Mouse (Mus musculus) adrenal gland, postnatal 4 days (tissue): ENCODE measurements at regions not wholly inside any gene's neighbourhood (a gene's known extent, or its start where the extent isn't known, plus 50 kb on each side); places are given as distances from the start of the nearest gene placed in this dataset.
"Not testable (repeated sequence)": the region's sequence is repeated elsewhere in the genome, so short reads cannot be mapped to it uniquely, and the experiment has no call there.

Experiments
- DNase-seq, 2 experiments: peaks; one replicate each; pipeline ENCODE4 v3.0.0; 2021 to 2022; ENCODE audit warnings: low spot score in 2 of 2, mixed read lengths in 2 of 2

DNA sequence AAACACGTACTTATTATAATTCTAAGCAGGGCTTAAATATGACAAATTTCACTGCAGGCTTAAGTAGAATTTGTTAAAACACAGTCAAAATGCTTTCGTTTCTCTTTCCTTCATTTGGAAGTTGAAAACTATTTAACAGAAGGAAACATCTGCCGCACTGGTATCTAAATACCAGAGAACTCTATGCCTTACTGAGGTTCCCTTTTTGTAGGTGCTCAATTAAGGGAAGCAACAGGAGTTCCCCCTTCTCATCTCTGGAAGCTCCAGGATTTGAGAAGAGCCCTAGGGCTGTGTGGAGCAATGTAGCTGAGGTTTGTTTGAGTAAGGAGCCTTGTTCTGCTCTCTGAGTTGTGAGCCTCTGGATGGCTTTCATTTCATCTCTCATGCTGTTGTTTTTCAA is 177.1 kb upstream of the Arhgap18 start:
- no peak for DNase-seq

DNA sequence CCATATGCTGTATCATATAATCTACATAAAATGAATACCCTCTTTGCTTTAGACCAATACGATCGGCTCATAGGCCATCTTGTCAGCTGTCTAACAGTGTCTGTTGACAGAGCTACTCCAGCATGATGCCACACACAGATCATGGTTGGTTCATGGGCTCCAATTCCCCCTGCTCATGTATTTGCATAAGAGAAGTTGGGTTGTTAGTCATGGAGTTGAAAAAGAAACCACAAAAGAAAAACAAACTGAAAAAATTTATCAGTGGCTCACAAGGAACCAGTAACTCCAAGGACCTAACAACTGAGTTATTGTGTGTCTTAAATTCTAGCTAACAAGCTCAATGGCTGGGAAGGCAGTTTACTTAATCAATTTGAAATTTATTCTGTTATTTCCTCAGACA is 176.1 kb upstream of the Arhgap18 start:
- DNase-seq = no peak

DNA sequence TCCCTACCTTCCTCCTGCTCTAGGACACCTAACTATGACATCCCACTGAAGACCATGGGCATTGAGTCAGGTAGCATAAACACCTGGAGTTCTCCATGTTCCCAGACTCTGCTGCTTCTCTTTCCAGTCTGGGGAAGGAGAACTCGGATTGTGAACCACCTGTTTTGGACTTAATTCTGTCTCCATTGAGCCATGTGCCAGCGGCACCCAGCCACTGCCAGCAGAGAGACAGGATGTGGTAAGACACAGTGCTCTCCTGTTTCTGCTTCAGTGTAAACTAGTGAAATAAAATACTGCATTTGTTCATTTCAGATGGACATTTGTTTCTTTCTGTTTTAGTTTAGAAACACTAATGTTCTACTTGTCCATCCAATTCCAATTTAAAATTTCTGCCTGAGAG is 168.1 kb upstream of the Arhgap18 start:
- no peak for DNase-seq

DNA sequence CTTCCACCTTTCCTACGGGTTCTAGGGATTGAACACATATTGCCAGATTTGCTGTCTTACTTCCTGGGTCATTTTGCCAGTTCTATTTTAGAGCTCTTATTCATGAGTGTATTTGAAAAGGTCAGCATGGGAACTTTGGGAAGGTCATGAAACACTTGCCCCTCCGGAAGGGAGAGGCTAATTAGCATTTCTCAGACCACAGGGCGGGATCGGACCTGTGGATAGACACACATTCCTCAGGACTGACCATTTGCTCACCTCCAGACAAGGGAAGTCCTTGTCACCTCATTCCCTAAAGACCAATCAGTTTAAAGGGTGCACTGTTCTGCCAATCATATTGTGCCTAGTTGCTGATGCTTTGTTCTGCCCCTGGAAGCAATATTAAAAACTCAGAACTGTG is 146.1 kb upstream of the Arhgap18 start:
- DNase-seq = not testable (repeated sequence)

DNA sequence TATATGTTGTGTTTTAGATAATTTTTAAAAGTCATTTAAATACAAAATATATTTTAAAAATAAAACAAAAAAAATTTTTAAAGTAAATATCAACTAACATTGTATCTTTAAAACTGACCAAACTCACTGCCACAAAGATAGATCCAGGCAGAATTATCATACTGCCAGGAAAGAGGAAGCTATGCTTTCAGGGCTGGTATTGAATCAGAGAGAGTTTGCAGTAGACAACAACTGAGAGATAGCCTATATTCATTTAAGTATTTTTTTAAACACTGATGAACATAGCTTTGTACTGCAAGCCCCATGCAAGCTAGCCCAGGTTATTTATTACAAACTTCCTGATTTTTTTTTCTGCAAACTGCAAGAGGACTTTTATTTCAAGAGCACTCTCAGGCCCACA is 142.0 kb upstream of the Arhgap18 start:
- DNase-seq = no peak

DNA sequence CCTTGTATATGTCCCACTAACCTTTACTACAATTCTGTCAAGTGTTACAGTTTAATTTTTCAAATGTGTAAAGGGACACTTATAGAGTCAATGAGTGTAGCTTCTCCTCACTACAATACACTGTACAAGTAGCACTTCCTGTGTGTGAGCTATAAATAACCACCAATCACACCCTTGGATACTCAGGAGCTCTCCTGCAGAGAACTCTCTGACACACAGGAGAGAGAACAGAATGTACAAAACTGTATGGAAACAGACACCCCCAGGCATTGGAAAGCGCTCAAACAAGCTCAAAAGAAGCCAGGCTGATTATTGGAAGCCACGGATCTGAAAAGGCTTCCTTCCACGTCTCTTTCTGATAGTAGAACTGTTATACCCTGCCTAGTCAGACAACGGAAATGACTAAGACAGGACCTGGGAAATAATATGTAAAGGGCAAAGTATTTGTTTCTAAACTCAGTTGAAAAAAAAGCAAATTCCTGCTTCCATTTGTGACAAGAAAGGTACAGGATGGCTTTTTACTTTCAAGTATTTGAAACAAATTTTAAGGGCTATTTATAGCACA is 122.9 kb upstream of the Arhgap18 start:
- no peak for DNase-seq

DNA sequence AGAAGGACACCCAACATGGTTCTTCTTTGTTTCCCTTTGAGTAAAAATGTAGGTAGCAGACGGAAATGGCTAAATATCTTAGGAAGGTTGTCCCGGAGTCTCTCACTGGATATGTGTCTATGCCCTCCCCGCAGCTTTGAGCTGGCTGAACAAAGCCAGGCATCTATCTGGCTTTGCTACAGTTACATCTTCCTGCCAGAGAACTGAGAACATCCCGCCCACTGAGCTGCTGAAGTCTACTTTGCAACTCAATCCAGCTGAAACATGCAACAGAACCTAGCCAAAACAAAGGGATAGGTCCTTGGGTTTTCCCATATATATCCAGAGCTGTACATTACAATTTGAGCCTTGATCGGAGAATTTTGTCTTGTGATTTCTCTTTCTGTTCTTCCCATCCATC is 121.0 kb upstream of the Arhgap18 start:
- no peak for DNase-seq

DNA sequence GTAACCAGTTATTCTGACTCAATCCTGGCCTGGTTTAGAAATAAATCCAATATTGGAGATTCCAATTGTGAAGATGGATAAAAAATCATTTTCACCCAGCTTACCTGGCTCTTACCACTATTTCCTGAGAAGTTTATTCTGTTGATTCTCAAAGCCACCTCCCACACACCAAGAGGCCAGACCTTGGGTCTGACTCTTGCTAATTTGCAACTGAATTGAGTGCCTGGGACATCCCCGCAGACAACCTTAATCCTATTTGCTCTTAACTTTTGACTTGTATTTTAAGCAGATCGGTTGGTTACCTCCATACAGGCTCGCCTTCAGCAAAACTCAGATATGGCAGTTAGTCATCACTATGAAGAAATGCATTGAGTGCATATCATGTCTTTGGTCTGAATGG is 115.8 kb upstream of the Arhgap18 start:
- DNase-seq = no peak

DNA sequence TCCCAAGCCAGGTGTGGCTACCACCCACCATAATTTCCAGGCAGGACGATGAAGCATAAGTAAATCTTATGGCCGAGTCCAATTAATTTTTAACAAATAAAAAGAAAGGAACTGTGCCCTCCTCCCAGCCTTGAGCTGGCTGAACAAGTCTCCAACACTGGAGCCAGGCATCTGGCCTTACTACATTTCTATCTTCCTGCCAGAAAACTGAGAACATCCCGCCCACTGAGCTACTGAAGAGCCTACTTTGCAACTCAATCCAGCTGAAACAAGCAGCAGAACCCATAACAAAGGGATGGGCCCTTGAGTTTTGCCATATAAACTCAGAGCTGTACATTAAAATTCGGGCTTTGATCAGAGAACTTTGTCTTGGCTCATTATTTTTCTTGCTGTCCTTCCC is 115.2 kb upstream of the Arhgap18 start:
- DNase-seq = no peak

DNA sequence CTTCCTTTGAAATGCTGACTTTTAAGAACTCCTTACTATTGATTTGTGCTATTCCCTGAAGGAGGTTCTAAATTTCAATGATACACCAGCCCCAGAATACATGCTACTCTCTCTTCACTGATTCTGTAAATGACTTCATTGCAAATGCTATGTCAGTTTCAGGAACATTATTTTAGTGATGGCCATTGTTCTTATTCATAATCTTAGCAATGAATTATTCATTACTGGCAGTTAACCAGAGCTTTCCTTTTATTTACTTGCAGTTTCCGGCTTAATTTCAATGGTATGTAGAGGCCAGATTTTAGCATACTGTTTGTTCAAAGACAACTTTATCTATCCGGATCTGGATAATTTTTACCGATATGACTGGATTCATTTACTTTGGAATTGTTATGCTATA is 114.1 kb upstream of the Arhgap18 start:
- DNase-seq = no peak

DNA sequence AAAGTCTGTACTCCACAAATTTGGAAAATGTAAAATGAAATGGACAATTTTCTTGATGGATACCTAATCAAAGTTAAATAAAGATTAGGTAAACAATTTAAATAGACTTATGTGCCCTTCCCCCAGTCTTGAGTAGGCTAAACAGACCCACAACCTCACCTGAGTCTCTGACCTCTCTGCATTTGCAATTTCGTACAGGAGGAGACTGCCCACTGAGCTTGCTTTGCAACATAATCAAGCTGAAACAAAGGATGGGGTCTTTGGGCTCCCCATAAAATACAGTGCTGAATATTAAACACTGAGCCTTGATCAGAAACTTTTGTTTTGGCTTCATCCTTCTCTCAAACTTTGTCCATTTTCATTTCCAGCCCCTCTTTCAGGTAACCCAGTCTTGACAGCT is 100.1 kb upstream of the Arhgap18 start:
- no peak for DNase-seq

DNA sequence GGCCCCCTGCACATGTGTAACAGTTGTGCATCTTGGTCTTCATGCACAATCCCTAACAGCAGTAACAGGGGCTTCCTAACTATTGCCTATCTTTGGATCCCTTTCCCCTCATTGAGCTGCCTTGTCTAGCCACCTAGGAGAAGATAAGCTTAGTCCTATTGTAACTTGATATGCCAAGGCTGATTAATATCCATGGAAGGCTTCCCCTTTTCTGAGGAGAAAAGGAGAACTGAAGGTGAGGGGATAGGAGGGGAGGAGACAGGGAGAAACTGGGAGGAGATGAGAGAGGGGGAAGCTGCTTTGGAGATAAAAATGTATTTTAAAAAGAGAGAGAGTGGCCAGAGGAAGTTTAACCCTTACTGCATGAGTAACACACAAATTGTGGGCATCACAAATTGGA is 89.0 kb upstream of the Arhgap18 start:
- DNase-seq = no peak

DNA sequence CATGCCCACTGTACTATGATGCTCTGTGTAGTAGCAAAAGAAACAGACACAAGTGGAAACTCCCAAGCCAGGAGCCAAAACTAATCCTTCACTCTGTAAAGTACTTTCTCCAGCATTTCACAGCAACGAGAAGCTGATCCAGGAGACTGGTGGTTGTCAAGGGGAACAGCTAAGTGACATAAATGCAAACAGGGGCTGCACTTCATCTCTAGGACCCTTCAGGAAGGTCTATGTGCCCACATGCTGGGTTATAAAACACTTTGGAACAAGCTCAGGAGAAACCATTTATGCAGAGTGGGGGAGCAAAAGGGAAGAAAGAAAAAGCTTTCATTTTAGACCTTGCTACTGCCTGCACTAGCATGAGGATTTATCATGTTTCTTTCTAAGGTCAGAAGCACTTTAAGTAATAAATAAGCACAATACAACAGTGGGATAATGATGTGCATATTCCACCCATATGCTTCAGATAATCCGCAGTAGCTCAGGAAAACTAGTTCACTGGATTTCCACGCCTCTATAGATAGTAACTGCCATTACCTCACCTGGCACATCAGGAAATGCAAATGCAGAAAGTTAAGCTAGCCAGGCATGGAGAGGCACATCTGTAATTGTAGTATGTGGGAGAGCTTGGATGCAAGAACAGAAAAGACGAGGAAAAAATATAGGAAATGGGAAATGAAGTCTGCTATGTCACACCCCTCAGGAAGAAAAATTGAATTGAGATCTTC is 73.6 kb upstream of the Arhgap18 start:
- no peak for DNase-seq

DNA sequence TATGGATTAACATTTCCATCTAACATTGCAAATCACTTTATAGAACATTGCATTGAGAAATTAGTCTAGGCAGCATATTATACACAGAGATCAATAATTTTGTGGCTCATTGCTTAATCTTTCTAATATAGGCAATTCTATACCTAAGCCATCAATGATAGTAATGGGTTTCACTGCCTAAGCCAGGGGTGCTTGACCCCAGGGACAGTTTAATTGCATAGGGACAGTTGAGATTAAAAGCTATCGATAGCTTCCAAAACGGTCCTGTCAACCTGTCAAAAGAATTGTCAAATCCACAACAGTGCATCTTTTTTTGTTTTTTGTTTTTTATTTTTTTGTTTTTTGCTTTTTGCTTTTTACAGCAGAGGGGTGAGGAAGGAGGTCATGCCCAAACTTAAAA is 58.5 kb upstream of the Arhgap18 start:
- no peak for DNase-seq

DNA sequence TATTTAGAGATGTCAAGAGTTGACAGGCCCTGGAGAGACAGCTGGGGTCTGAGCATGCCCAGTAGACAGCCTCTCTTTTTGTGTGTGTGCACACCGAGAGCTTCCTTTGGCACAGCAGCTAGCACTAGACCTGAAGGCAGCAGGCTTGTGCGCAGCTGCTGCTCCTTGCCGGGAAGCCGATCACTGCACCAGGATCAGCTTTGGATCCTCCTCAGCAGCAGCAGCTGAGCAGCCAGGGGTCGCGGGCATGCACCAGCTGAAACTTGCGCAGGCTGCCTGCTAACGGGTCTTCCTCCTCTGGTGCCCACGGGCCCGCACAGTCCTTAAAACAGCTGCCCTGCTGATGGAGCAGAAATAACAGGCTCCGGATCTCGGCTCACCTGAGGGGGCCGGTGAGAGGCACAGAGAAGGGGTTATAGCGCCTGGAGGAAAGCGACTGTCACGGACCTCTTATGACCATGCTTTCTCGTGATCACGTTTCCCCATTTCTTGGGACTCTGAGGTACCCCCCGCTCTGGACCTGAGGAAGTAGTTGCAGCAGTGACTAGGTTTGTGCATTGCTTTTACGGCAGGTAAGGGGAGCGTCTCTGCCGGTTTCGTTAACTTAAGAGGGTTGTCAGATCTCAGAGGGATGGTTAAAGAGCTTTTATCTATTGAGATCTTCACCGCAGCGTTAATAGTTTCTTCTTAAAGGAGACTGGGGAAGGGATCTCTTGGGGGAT is 57.8 kb upstream of the Arhgap18 start:
- no peak for DNase-seq
